Mouse (Mus musculus): ENCODE data around the gene Acot6.

DNA sequence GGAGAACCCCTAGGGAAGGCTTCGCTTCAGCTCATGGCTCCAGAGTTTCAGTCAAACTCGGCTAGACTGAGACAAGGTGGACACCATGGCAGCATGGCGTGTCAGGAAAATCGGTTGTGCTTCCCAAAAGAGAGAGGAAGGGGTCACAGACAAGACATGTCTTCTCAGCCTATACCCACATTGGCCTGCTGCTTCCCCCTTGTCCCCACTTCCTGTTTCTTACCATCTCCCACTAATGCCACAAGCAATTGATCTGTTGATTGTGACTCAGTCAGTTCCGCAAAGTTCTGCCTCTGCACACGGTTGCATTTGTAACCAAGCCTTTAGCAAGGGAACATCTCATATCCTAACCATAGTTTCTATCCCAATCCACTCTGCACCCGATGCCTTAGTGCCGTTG is 29.5 kb downstream of the Acot6 start:
- TF ChIP-seq MAFK (IDR thresholded peaks at IDR 0.05; ENCODE audit: insufficient replicate concordance, low read length): no peak
- no peak for TF ChIP-seq E2F4 (IDR thresholded peaks at IDR 0.05; ENCODE audit: insufficient replicate concordance, low read depth, low read length)
- TF ChIP-seq ELF1 (IDR thresholded peaks at IDR 0.05; ENCODE audit: low read depth, low read length): no peak
- TF ChIP-seq MAX (IDR thresholded peaks at IDR 0.05; ENCODE audit: low read length): no peak
- TF ChIP-seq CTCF (conservative IDR thresholded peaks at IDR 0.05 in 1 of 2, IDR thresholded peaks at IDR 0.05 in 1 of 2; ENCODE audit: low read depth in 2 of 2, low read length in 2 of 2): no peak
- TF ChIP-seq ZNF384 (IDR thresholded peaks at IDR 0.05; ENCODE audit: low read depth, low read length): no peak

All from CH12.LX (cell line).